Mouse (Mus musculus): ENCODE data around the gene Acer1. TPM values are rescaled to one million over a fixed set of nuclear protein-coding genes. Genes with fewer than 3 reads are reported as not detected.
"Not testable (repeated sequence)": the region's sequence is repeated elsewhere in the genome, so short reads cannot be mapped to it uniquely, and the experiment has no call there.

Gene Acer1
- total RNA-seq, 2 experiments from 2014 or later, result 0.13 TPM; not detected in 1

GRCm38 (mm10) chr17:56954871-56955270, 27.1 kb downstream of the Acer1 start:
- DNase-seq (ENCODE audit: low spot score in 2 of 2), result no peak

- DNase-seq (ENCODE audit: low spot score in 2 of 2), result no peak
Measured at GRCm38 (mm10) chr17:56952639-56953038, 29.3 kb downstream of the Acer1 start.

GRCm38 (mm10) chr17:56950915-56951314, 31.0 kb downstream of the Acer1 start:
- peak; percentile 70 to 71 for DNase-seq (ENCODE audit: low spot score in 2 of 2)

- DNase-seq (ENCODE audit: low spot score in 2 of 2), result no peak
Measured at GRCm38 (mm10) chr17:56938751-56939150, 43.2 kb downstream of the Acer1 start.

GRCm38 (mm10) chr17:56936731-56937130, 45.2 kb downstream of the Acer1 start:
- no peak for DNase-seq (ENCODE audit: low spot score in 2 of 2)

GRCm38 (mm10) chr17:56935363-56936131, 46.4 kb downstream of the Acer1 start, which contains the start of gene Mllt1:
Gene Mllt1 (minus strand): TSS chr17:56935415.
- DNase-seq (ENCODE audit: low spot score in 2 of 2), result peak; percentile 98 to 100

- peak in 1 of 2 experiments; percentile 47 for DNase-seq (ENCODE audit: low spot score in 2 of 2)
Measured at GRCm38 (mm10) chr17:56934545-56935330, 47.2 kb downstream of the Acer1 start.

- no peak for DNase-seq (ENCODE audit: low spot score in 2 of 2)
Measured at GRCm38 (mm10) chr17:56933395-56933794, 48.5 kb downstream of the Acer1 start.

- DNase-seq (ENCODE audit: low spot score in 2 of 2), result no peak
Measured at GRCm38 (mm10) chr17:56930026-56930425, 51.9 kb downstream of the Acer1 start.

GRCm38 (mm10) chr17:56929530-56929929, 52.4 kb downstream of the Acer1 start:
- DNase-seq (ENCODE audit: low spot score in 2 of 2), result no peak

GRCm38 (mm10) chr17:56929101-56929500, 52.8 kb downstream of the Acer1 start:
- no peak for DNase-seq (ENCODE audit: low spot score in 2 of 2)

GRCm38 (mm10) chr17:56925998-56926397, 55.9 kb downstream of the Acer1 start:
- no peak for DNase-seq (ENCODE audit: low spot score in 2 of 2)

GRCm38 (mm10) chr17:56919725-56920124, 62.2 kb downstream of the Acer1 start:
- no peak for DNase-seq (ENCODE audit: low spot score in 2 of 2)

GRCm38 (mm10) chr17:56917166-56917565, 64.8 kb downstream of the Acer1 start:
- no peak for DNase-seq (ENCODE audit: low spot score in 2 of 2)

GRCm38 (mm10) chr17:56913444-56913843, 68.5 kb downstream of the Acer1 start:
- DNase-seq (ENCODE audit: low spot score in 2 of 2), result no peak

- DNase-seq (ENCODE audit: low spot score in 2 of 2), result no peak
Measured at GRCm38 (mm10) chr17:56913023-56913422, 68.9 kb downstream of the Acer1 start.

- DNase-seq (ENCODE audit: low spot score in 2 of 2), result not testable (repeated sequence)
Measured at GRCm38 (mm10) chr17:56909764-56910163, 72.2 kb downstream of the Acer1 start.

GRCm38 (mm10) chr17:56907887-56908286, 74.0 kb downstream of the Acer1 start:
- no peak for DNase-seq (ENCODE audit: low spot score in 2 of 2)

- DNase-seq (ENCODE audit: low spot score in 2 of 2), result no peak
Measured at GRCm38 (mm10) chr17:56907096-56907495, 74.8 kb downstream of the Acer1 start.

GRCm38 (mm10) chr17:56906166-56906565, 75.8 kb downstream of the Acer1 start:
- no peak for DNase-seq (ENCODE audit: low spot score in 2 of 2)
